Mouse (Mus musculus): Measurements from ENCODE around the gene Pias4. TPM values are rescaled to one million over a fixed set of nuclear protein-coding genes. Genes with fewer than 3 reads are reported as not detected.
A peak's percentile ranks its signal among the peaks of the same experiment; 100 is the strongest.

Pias4 gene
- polyA plus RNA-seq, 1 experiment from 2014 or later = 44.9 TPM

- peak overlapping the region; percentile 99; the same call in 1 of the 2 replicates for H3K27ac ChIP-seq
- H3K9ac ChIP-seq = no peak overlapping the region
- H3K27me3 ChIP-seq (replicated peaks) = peaks cover 10% of the 10 kb centered on the region; the same call in 1 of the 2 replicates
- no peaks in the 10 kb centered on the region for H3K36me3 ChIP-seq
- H3K4me2 ChIP-seq = peak overlapping the region; percentile 94
- H3K9me3 ChIP-seq = no peaks in the 10 kb centered on the region
- H3K4me1 ChIP-seq = peaks cover 24% of the 10 kb centered on the region
- H3K4me3 ChIP-seq (replicated peaks) = peak overlapping the region; percentile 78
- no peak for ATAC-seq (ENCODE audit: insufficient read depth, low FRiP score, low read depth)
- 4% methylated on average over 16 of the region's 16 CpGs for WGBS
Observed at GRCm38 (mm10) chr10:81134181-81134587, 33.5 kb downstream of the Pias4 start.

DNA sequence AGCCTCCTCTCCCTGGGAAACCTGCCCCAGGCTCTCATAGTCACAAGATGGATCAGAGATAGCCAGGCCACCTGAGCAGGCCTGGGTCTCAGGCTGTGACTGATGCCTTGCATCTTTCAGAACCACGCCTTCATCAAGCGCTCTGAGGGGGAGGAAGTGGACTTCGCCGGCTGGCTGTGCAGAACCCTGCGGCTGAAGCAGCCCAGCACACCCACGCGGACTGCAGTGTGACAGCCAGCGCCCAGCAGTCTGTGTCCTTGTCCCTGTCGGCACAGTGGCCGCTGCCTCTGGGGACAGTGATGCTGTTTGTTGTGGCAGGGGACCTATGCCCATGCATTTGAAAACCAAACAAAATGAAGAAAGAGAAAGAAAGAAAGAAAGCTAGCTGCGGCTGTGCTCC lies 44.2 kb downstream of the Pias4 start:
- Histone ChIP-seq H3K36me3 (peaks cover 49% of the 10 kb centered on the region), H3K9me3 (no peaks in the 10 kb centered on the region), H3K4me2 (no peak overlapping the region), H3K4me1 (no peaks in the 10 kb centered on the region), H3K27ac (no peak overlapping the region), H3K27me3 (replicated peaks) (no peaks in the 10 kb centered on the region), H3K4me3 (replicated peaks) (no peak overlapping the region), H3K9ac (no peak overlapping the region)
- WGBS = 78% methylated on average over 11 of the region's 11 CpGs
- ATAC-seq (ENCODE audit: insufficient read depth, low FRiP score, low read depth) = no peak

- 74% methylated on average over 2 of the region's 2 CpGs for WGBS
- peaks cover 53% of the 10 kb centered on the region for H3K36me3 ChIP-seq
Observed at GRCm38 (mm10) chr10:81122889-81123288, 44.8 kb downstream of the Pias4 start.

GRCm38 (mm10) chr10:81120650-81121049 lies 47.1 kb downstream of the Pias4 start:
- Histone ChIP-seq H3K4me2 (no peak overlapping the region), H3K4me1 (no peaks in the 10 kb centered on the region), H3K9ac (no peak overlapping the region), H3K9me3 (no peaks in the 10 kb centered on the region), H3K36me3 (peaks cover 69% of the 10 kb centered on the region), H3K27ac (no peak overlapping the region), H3K27me3 (replicated peaks) (no peaks in the 10 kb centered on the region), H3K4me3 (replicated peaks) (no peak overlapping the region)
- 88% methylated on average over 7 of the region's 7 CpGs for WGBS
- no peak for ATAC-seq (ENCODE audit: insufficient read depth, low FRiP score, low read depth)

More at GRCm38 (mm10) chr10:81122889-81123288, 44.8 kb downstream of the Pias4 start:
- H3K9ac ChIP-seq = no peak overlapping the region
- no peaks in the 10 kb centered on the region for H3K9me3 ChIP-seq
- no peak overlapping the region for H3K4me2 ChIP-seq
- ATAC-seq (ENCODE audit: insufficient read depth, low FRiP score, low read depth) = no peak
- H3K27ac ChIP-seq = no peak overlapping the region
- no peak overlapping the region for H3K4me3 ChIP-seq (replicated peaks)
- no peaks in the 10 kb centered on the region for H3K27me3 ChIP-seq (replicated peaks)
- H3K4me1 ChIP-seq = no peaks in the 10 kb centered on the region

GRCm38 (mm10) chr10:81119625-81120024 lies 48.1 kb downstream of the Pias4 start:
- no peak overlapping the region for H3K9ac ChIP-seq
- no peaks in the 10 kb centered on the region for H3K27me3 ChIP-seq (replicated peaks)
- peaks cover 78% of the 10 kb centered on the region for H3K36me3 ChIP-seq
- no peaks in the 10 kb centered on the region for H3K4me1 ChIP-seq
- no peak overlapping the region for H3K27ac ChIP-seq
- 92% methylated on average over 10 of the region's 10 CpGs for WGBS
- no peak overlapping the region for H3K4me3 ChIP-seq (replicated peaks)
- no peaks in the 10 kb centered on the region for H3K9me3 ChIP-seq
- H3K4me2 ChIP-seq = no peak overlapping the region
- no peak for ATAC-seq (ENCODE audit: insufficient read depth, low FRiP score, low read depth)

- Histone ChIP-seq H3K4me3 (replicated peaks) (no peak overlapping the region), H3K9me3 (no peaks in the 10 kb centered on the region), H3K9ac (no peak overlapping the region), H3K27me3 (replicated peaks) (no peaks in the 10 kb centered on the region), H3K4me2 (no peak overlapping the region), H3K4me1 (no peaks in the 10 kb centered on the region), H3K27ac (no peak overlapping the region), H3K36me3 (peaks cover 73% of the 10 kb centered on the region)
- no peak for ATAC-seq (ENCODE audit: insufficient read depth, low FRiP score, low read depth)
- WGBS = 94% methylated on average over 6 of the region's 6 CpGs
Observed at GRCm38 (mm10) chr10:81112946-81113345, 54.8 kb downstream of the Pias4 start.

GRCm38 (mm10) chr10:81106113-81106721 lies 61.5 kb downstream of the Pias4 start:
- Histone ChIP-seq H3K36me3 (peaks cover 28% of the 10 kb centered on the region), H3K9ac (peak overlapping the region; percentile 99), H3K4me3 (replicated peaks) (peak overlapping the region; percentile 77), H3K4me1 (peaks cover 14% of the 10 kb centered on the region), H3K27me3 (replicated peaks) (no peaks in the 10 kb centered on the region), H3K9me3 (no peaks in the 10 kb centered on the region), H3K27ac (peak overlapping the region; percentile 100), H3K4me2 (peak overlapping the region; percentile 87)
- under 1% methylated on average over 35 of the region's 35 CpGs for WGBS
- ATAC-seq (ENCODE audit: insufficient read depth, low FRiP score, low read depth) = peak; percentile 89

GRCm38 (mm10) chr10:81105565-81106112 lies 62.1 kb downstream of the Pias4 start, which contains the start of gene Map2k2:
Map2k2 (plus strand) TSS chr10:81105915.
- Histone ChIP-seq H3K4me3 (replicated peaks) (peak within 1 kb of the TSS; percentile 77), H3K27me3 (replicated peaks) (no peaks in the 10 kb centered on the region), H3K9ac (peak within 1 kb of the TSS; percentile 99), H3K9me3 (no peaks in the 10 kb centered on the region), H3K4me1 (peaks cover 14% of the 10 kb centered on the region), H3K27ac (peak within 1 kb of the TSS; percentile 100), H3K4me2 (peak within 1 kb of the TSS; percentile 87), H3K36me3 (peaks cover 23% of the 10 kb centered on the region)
- ATAC-seq (ENCODE audit: insufficient read depth, low FRiP score, low read depth) = peak; percentile 93
- WGBS = under 1% methylated on average over 56 of the region's 56 CpGs

Small RNA genes within 50 kb of the gene (microRNA-seq; reads per million reads assigned to microRNA genes)
- gene Mir5615-1 (not detected), gene Mir5615-2 (not detected)

Other genes with a start within 250 kb of the Pias4 start
- 38.1 and 46.1 TPM in 2 replicates for gene Lmnb2, start 249.7 kb downstream of the Pias4 start, polyA plus RNA-seq (2015; fragmentation: Nextera tagmentation; extraction: Ambion mirVana)
- 33.6 TPM in 2 replicates for gene Gadd45b, start 237.8 kb downstream of the Pias4 start, polyA plus RNA-seq (2015; fragmentation: Nextera tagmentation; extraction: Ambion mirVana)
- gene Gng7, start 153.0 kb downstream of the Pias4 start, polyA plus RNA-seq (2015; fragmentation: Nextera tagmentation; extraction: Ambion mirVana) = 4.8 and 4.9 TPM in 2 replicates
- 0.73 and 1.1 TPM in 2 replicates for gene Diras1, start 142.3 kb downstream of the Pias4 start, polyA plus RNA-seq (2015; fragmentation: Nextera tagmentation; extraction: Ambion mirVana)
- gene Slc39a3, start 130.5 kb downstream of the Pias4 start, polyA plus RNA-seq (2015; fragmentation: Nextera tagmentation; extraction: Ambion mirVana) = 17.7 and 17.9 TPM in 2 replicates
- 159 and 163 TPM in 2 replicates for gene Sgta, start 107.7 kb downstream of the Pias4 start, polyA plus RNA-seq (2015; fragmentation: Nextera tagmentation; extraction: Ambion mirVana)
- gene Thop1, start 97.9 kb downstream of the Pias4 start, polyA plus RNA-seq (2015; fragmentation: Nextera tagmentation; extraction: Ambion mirVana) = 56.9 and 57.9 TPM in 2 replicates
- gene Creb3l3, start 69.0 kb downstream of the Pias4 start, polyA plus RNA-seq (2015; fragmentation: Nextera tagmentation; extraction: Ambion mirVana) = 10.6 and 11.4 TPM in 2 replicates
- gene Map2k2, start 62.0 kb downstream of the Pias4 start, polyA plus RNA-seq (2015; fragmentation: Nextera tagmentation; extraction: Ambion mirVana) = 159 and 181 TPM in 2 replicates
- gene Zbtb7a, start 32.7 kb downstream of the Pias4 start, polyA plus RNA-seq (2015; fragmentation: Nextera tagmentation; extraction: Ambion mirVana) = 56.2 and 60.1 TPM in 2 replicates
- 517 and 544 TPM in 2 replicates for gene Eef2, start 8.7 kb upstream of the Pias4 start, polyA plus RNA-seq (2015; fragmentation: Nextera tagmentation; extraction: Ambion mirVana)
- 61.9 and 65.4 TPM in 2 replicates for gene Dapk3, start 15.1 kb upstream of the Pias4 start, polyA plus RNA-seq (2015; fragmentation: Nextera tagmentation; extraction: Ambion mirVana)
- 0.10 TPM in 1 of 2 replicates, not detected in the other for gene 4930442H23Rik, start 15.9 kb upstream of the Pias4 start, polyA plus RNA-seq (2015; fragmentation: Nextera tagmentation; extraction: Ambion mirVana)
- gene Nmrk2, start 34.1 kb upstream of the Pias4 start, polyA plus RNA-seq (2015; fragmentation: Nextera tagmentation; extraction: Ambion mirVana) = 0.18 and 0.26 TPM in 2 replicates
- gene Atcay, start 62.9 kb upstream of the Pias4 start, polyA plus RNA-seq (2015; fragmentation: Nextera tagmentation; extraction: Ambion mirVana) = 1.6 and 1.9 TPM in 2 replicates
- 8.8 and 10.4 TPM in 2 replicates for gene Zfr2, start 65.2 kb upstream of the Pias4 start, polyA plus RNA-seq (2015; fragmentation: Nextera tagmentation; extraction: Ambion mirVana)
- 3.4 and 3.8 TPM in 2 replicates for gene Matk, start 85.0 kb upstream of the Pias4 start, polyA plus RNA-seq (2015; fragmentation: Nextera tagmentation; extraction: Ambion mirVana)
- gene Mrpl54, start 99.0 kb upstream of the Pias4 start, polyA plus RNA-seq (2015; fragmentation: Nextera tagmentation; extraction: Ambion mirVana) = 217 and 233 TPM in 2 replicates
- 54.4 and 58.1 TPM in 2 replicates for gene Apba3, start 99.0 kb upstream of the Pias4 start, polyA plus RNA-seq (2015; fragmentation: Nextera tagmentation; extraction: Ambion mirVana)
- gene Tjp3, start 123.7 kb upstream of the Pias4 start, polyA plus RNA-seq (2015; fragmentation: Nextera tagmentation; extraction: Ambion mirVana) = 32.6 and 38.7 TPM in 2 replicates
- gene Pip5k1c, start 125.0 kb upstream of the Pias4 start, polyA plus RNA-seq (2015; fragmentation: Nextera tagmentation; extraction: Ambion mirVana) = 43.1 and 47.6 TPM in 2 replicates
- 40.5 and 40.9 TPM in 2 replicates for gene Cactin, start 153.2 kb upstream of the Pias4 start, polyA plus RNA-seq (2015; fragmentation: Nextera tagmentation; extraction: Ambion mirVana)
- gene Tbxa2r, start 160.8 kb upstream of the Pias4 start, polyA plus RNA-seq (2015; fragmentation: Nextera tagmentation; extraction: Ambion mirVana) = 23.5 and 25.3 TPM in 2 replicates
- 0.04 and 0.12 TPM in 2 replicates for gene Gipc3, start 175.3 kb upstream of the Pias4 start, polyA plus RNA-seq (2015; fragmentation: Nextera tagmentation; extraction: Ambion mirVana)
- 78.8 and 79.1 TPM in 2 replicates for gene Hmg20b, start 182.6 kb upstream of the Pias4 start, polyA plus RNA-seq (2015; fragmentation: Nextera tagmentation; extraction: Ambion mirVana)
- 12.8 and 13.6 TPM in 2 replicates for gene Mfsd12, start 189.6 kb upstream of the Pias4 start, polyA plus RNA-seq (2015; fragmentation: Nextera tagmentation; extraction: Ambion mirVana)
- gene 4930404N11Rik, start 197.9 kb upstream of the Pias4 start, polyA plus RNA-seq (2015; fragmentation: Nextera tagmentation; extraction: Ambion mirVana) = 1.2 and 1.5 TPM in 2 replicates
- 88.5 and 90.5 TPM in 2 replicates for gene Fzr1, start 210.6 kb upstream of the Pias4 start, polyA plus RNA-seq (2015; fragmentation: Nextera tagmentation; extraction: Ambion mirVana)
- gene Dohh, start 216.5 kb upstream of the Pias4 start, polyA plus RNA-seq (2015; fragmentation: Nextera tagmentation; extraction: Ambion mirVana) = 78.9 and 80.4 TPM in 2 replicates
- gene Gm48551, start 216.5 kb upstream of the Pias4 start, polyA plus RNA-seq (2015; fragmentation: Nextera tagmentation; extraction: Ambion mirVana) = 2.9 and 3.3 TPM in 2 replicates
- gene Gm48552, start 221.1 kb upstream of the Pias4 start, polyA plus RNA-seq (2015; fragmentation: Nextera tagmentation; extraction: Ambion mirVana) = 0.41 and 1.4 TPM in 2 replicates
- 59.5 and 77.5 TPM in 2 replicates for gene Smim24, start 225.1 kb upstream of the Pias4 start, polyA plus RNA-seq (2015; fragmentation: Nextera tagmentation; extraction: Ambion mirVana)

Measured in stomach, embryonic 15.5 days (tissue).